In the genomic region with DNA sequence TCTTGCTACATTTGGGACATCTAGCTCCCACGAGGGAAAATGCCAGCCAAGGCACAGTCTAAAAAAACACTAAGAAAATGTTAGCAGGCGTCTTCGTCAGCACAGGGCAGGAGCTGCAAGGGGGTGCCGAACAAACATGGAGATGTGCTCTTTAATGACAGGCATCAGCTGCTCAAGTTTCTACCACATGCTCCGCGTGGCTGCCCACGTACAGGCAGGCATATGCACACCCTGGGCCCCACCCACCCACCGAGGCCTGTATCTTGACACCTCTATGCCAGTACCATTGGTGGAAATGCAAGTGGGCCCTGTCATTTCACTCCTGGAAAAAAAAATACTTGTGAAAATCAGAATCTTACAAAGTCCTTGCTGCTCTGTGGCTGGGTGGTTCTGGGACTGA, we compare ENCODE assay signal across 21 mouse cellular contexts.
A peak's percentile ranks its signal among the peaks of the same experiment; 100 is the strongest.
DNase-seq lines count a peak whose midpoint lies in the region; ATAC-seq lines count a peak whose summit lies in the region.
"Had no signal": no experiment of that assay in that cellular context is flagged by ENCODE, and none has a peak within 500 bp of the region (broad histone marks: within the 10 kb centered on the region; RNA-seq: fewer than 3 reads in every experiment).

No protein-coding gene starts in this region.

- no peak for DNase-seq in frontal cortex, postnatal 36 days (ENCODE audit: low spot score in 2 of 2)
- peak; percentile 44 to 52 for DNase-seq in layer of hippocampus, adult 18-20 months (ENCODE audit: low spot score in 2 of 2)
- DNase-seq in layer of hippocampus, adult 11-12 months (ENCODE audit: low spot score) = no peak
- DNase-seq in layer of hippocampus, postnatal 36 days = peak; percentile 26 to 27
- no peak for DNase-seq in layer of hippocampus, postnatal 25 days (ENCODE audit: extremely low spot score in 1 of 2, low spot score in 1 of 2)
- DNase-seq in brain, adult 2 months (ENCODE audit: low read depth, low spot score) = peak; percentile 31
- DNase-seq: adrenal gland, postnatal 10 days; adrenal gland, postnatal 36 days; cerebellum, adult 11 months; cerebellum, adult 2 months; cerebellum, adult 9-11 months; cerebellum, postnatal 25 days; forebrain, postnatal 0 days; gastrocnemius, postnatal 10 days; gastrocnemius, postnatal 36 days; heart, postnatal 10 days; heart, postnatal 36 days had no signal

- peak; percentile 16; the same call in 1 of the 2 replicates for ATAC-seq in frontal cortex, adult (ENCODE audit: low TSS enrichment)
- ATAC-seq: activated CD4-positive, CD25-positive, alpha-beta regulatory T cell, adult 4 months; forebrain, embryonic 14.5 days; forebrain, postnatal 0 days; hindbrain, embryonic 16.5 days had no signal

Comparison
In these comparisons a context has a peak if more than half of its experiments do, and no peak if none do; other contexts are left out.
1. DNase-seq: peak in layer of hippocampus, adult 18-20 months (2 of 2), layer of hippocampus, postnatal 36 days (2 of 2) and brain, adult 2 months (single experiment); none in frontal cortex, postnatal 36 days (0 of 2), layer of hippocampus, adult 11-12 months (single experiment) and layer of hippocampus, postnatal 25 days (0 of 2).